ENCODE assay signal across 13 mouse cellular contexts in genomic region chr17:52880051-52880450, GRCm38 (mm10).
DNase-seq lines count a peak whose midpoint lies in the region; TF ChIP-seq lines count a peak whose summit lies in the region.
"Had no signal": no experiment of that assay in that cellular context is flagged by ENCODE, and none has a peak within 500 bp of the region (broad histone marks: within the 10 kb centered on the region; RNA-seq: fewer than 3 reads in every experiment).

No protein-coding gene starts in this region.

- intact Hi-C loops in heart, postnatal 25 days (cut with DNase I), result no loop called here

- TF ChIP-seq POLR2A in lung, adult 2 months (IDR thresholded peaks at IDR 0.05; ENCODE audit: borderline replicate concordance, extremely low read depth, low read depth, low read length), result no peak

- H3K4me1 ChIP-seq in lung, adult 2 months (ENCODE audit: control insufficient read depth, insufficient read depth, low read length), result no peaks in the 10 kb centered on the region
- H3K4me1 ChIP-seq: embryonic facial prominence, embryonic 13.5 days; limb, embryonic 13.5 days had no signal

- TF ChIP-seq CTCF in lung, adult 2 months (IDR thresholded peaks at IDR 0.05; ENCODE audit: insufficient read depth, low read length), result no peak

- 64% methylated on average over 2 of the region's 2 CpGs for WGBS in lung, adult 2 months

- peak; percentile 3 for DNase-seq in lung, postnatal 14 days
- DNase-seq in lung, adult 2 months, result no peak
- DNase-seq in cerebellum, postnatal 10 days, result peak; percentile 56 to 67
- DNase-seq in layer of hippocampus, postnatal 10 days (ENCODE audit: low spot score in 2 of 2), result peak; percentile 10 to 22
- peak; percentile 32 for DNase-seq in right cerebral cortex, postnatal 4 days
- no peak for DNase-seq in T-cell, adult 2 months (ENCODE audit: low spot score)
- no peak for DNase-seq in heart, postnatal 25 days (ENCODE audit: low spot score)
- DNase-seq: heart, adult 2 months; heart, postnatal 4 days; kidney, postnatal 4 days; liver, postnatal 0 days had no signal

- no peak overlapping the region for H3K4me3 ChIP-seq in lung, adult 2 months (replicated peaks; ENCODE audit: extremely low read depth, low read depth, low read length)
- H3K4me3 ChIP-seq: embryonic facial prominence, embryonic 13.5 days; heart, adult 2 months; limb, embryonic 13.5 days had no signal

Comparison
In these comparisons a context has a peak if more than half of its experiments do, and no peak if none do; other contexts are left out.
1. DNase-seq: peak in lung, postnatal 14 days (single experiment), cerebellum, postnatal 10 days (2 of 2), layer of hippocampus, postnatal 10 days (2 of 2) and right cerebral cortex, postnatal 4 days (single experiment); none in lung, adult 2 months (single experiment), T-cell, adult 2 months (single experiment) and heart, postnatal 25 days (single experiment).